Mouse (Mus musculus) heart, adult 8-10 months (tissue): ENCODE data around the gene Trpc4ap. TPM values are rescaled to one million over a fixed set of nuclear protein-coding genes. Genes with fewer than 3 reads are reported as not detected.

Source experiments
- DNase-seq: peaks from one replicate; pipeline ENCODE4 v3.0.0; 2022; ENCODE audit warnings: low spot score
- total RNA-seq, 4 experiments: library from RNA; stranded (reverse); gene quantifications; 2 replicates each; pipeline ENCODE4 v1.2.4; 2022

The Trpc4ap gene
- total RNA-seq, 4 experiments from 2014 or later, result 85.4 to 95.8 (median 88.4) TPM

DNA sequence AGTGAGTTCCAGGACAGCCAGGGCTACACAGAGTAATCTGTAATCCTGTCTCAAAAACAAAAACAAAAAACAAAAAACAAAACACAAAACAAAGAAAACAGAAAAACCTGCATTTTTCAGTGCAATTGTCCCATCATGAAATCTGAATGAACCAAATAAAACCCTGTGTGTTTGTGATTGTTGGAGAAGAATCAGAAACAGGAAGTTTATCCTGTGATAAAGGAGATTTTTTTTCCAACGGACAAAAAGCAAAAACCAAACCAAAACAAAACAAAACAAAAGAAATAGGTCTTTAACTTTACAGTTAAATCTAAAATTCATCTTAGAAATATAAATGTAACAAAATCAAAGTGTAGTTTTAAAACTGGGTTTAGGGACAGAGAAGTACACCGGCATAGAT, 2.4 kb upstream of the Trpc4ap start:
- DNase-seq, result no peak

DNA sequence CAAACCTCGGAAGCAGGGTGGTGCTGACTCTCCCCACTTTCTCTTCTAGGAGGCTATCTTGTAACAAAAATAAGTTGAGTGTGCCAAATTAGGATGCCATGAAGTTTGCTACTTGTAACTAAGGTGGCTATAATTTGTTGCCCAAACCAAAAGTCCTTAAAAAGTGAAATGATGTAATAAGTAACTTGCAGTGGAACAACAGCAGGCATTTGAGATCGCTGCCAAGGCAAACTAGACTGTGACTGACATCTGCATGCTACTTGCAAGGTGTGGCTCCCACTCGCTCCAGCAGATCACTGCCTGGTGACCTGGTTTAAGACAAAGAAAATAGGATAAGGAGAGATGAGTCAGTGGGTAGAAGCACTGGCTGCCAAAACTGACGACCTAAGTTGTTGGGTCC, 952 bp upstream of the Trpc4ap start:
- no peak for DNase-seq

DNA sequence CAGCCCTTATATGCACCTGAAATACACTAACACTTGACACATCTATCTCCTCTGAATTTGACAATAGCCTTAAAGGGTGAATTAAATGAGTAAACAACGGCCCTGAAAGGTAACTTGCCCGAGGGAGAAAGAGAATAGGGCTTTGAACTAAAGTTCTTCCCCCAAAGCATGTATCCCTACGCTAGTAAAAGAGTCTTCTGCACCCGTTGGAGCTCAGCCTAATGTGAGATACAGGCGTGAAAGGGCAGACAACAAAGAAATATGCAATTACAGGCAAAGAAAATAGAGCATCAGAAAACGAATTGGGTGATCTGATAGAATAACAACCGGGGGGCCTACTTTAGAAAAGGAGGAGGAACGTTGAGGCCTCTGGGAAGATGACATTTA, 855 bp downstream of the Trpc4ap start:
- no peak for DNase-seq

DNA sequence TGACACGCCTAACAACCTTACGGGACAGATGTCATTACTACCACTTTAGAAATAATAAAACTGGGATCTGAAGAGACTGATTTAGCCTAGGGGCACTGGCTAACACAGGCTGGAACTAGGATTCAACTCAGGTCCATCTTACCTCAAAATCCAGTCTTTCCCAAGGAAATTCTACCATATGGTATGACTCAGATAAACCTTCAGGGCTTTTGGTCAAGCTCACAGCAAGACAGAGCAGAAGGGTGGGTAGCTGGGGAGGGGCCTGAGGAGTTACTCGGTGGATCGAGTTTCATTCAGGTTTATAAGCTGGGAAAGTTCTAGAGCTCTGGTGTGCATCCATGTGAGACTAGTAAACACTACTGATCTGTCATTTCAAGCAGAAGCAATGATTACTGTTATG, 3.0 kb downstream of the Trpc4ap start:
- no peak for DNase-seq

DNA sequence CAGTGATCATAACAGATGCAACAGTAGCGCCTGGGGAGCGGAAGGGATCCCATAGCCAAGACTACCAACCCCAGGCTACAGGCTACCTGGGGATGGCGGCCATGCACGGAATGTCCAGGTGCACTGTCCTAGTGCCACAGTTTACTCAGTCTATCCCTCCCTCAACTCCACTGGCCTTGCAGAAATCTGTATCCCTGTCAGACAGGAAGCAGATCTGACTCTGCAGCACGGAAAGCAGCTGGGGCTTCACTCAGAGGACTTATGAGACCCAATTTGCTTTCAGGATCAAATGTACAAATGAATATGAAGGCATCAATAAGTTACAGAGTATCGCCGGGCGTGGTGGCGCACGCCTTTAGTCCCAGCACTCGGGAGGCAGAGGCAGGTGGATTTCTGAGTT, 4.4 kb downstream of the Trpc4ap start:
- DNase-seq, result no peak

DNA sequence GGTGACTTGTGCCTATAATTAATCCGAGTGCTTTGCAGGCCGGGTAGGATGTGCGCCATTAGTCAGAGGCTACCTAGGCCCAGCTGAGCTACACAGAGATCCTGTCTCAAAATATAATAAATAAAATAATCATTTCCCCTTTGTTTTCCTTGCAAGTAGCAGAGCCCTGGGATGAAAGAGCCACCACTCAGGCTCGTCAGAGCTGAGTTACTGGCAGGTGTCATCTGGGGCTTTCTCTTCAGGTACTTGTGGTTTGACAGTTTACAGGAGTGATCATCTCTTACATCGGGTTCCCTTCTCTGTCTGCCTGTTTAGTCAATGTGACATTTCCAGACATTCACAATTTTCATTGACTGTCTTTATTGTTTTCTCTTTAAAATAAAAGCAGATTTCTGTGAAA, 5.6 kb downstream of the Trpc4ap start:
- no peak for DNase-seq

DNA sequence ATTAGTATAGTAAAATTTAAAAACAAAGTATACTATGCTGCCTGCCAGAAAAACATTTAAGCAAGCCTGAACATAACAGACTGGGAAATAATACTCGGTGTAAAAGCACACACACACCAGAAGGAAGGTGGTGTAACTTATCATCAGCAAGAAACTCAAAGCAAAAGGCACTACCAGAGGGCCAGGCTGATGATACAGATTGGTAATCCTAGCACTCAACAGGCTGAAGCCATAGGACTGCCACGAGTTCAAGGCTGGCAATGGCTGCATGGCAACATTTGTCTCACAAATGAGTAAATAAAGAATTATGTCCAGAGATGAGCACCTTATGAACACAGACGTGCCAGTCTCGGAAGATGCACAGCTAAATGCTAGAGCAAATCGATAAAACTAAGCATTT, 8.4 kb downstream of the Trpc4ap start:
- no peak for DNase-seq

DNA sequence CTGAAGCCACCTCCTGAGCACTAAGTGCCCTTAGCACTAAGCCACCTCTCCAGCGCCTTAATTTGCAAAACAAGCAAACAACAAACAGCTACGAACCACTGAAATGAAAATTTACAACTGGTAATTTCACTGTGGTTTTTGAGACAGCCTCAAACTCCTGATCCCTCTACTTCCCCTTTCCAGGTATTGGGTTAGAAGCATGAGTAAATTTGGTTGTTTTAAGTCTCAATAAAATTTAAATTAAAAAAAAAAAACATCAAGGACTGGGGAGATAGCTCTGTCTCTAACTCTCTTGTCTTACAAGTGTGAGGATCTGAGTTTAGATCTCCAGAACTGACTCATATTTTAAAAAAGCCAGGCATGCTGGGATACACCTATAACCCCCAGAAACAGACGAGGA, 9.0 kb downstream of the Trpc4ap start:
- no peak for DNase-seq

DNA sequence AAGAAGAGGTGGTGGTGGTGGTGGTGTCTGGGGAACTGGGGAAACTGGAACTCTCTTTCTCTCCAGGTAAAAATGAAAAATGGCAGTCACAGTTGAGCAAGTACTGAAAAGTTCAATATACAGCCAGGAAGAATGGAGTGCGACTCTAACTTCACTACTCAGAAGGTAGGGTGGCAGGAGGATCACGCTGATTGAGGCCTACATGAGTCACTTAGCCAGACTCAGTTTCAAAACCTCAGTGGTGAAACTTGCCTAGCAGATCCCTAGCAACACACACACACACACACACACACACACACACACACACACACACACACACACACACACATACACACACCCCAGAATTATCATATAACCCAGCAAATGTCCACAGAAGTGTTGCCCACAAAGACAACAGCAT, 10.3 kb downstream of the Trpc4ap start:
- DNase-seq, result no peak

DNA sequence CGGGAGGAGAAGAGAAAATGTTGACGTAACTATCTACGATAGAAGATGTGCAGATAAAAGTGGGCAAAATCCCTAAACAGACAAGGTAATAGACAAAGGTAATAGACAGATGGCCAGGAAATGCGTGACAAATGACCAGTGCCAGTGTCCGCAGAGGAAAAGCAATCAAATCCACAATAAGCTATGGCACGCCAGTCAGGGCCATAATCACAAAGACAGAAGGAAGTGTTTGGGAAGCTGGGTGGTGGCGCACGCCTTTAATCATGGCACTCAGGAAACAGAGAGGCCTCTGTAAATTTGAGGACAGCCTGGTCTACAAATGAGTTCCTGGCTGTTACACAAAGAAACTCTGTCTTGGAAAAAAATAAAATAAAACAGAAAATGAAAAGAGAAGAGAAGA, 11.0 kb downstream of the Trpc4ap start:
- no peak for DNase-seq

DNA sequence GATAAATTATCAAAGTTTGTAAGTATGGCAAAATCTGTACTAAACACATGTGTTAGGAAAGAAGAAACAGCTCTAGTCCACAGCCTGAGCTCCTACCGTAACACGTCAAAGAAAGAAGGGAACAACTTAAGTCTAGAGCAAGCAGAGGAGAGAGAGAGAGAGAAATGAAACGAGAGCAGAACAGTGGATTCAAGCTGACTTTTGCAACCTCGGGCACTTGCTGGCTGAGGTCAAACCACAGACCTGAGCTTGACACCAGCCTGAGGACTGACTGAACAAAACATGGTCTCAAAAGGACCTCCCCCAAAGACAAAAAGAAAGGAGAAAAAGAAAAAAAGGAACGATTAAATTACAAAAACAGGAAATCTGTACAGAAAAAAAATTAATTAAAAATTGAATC, 11.6 kb downstream of the Trpc4ap start:
- DNase-seq, result no peak

DNA sequence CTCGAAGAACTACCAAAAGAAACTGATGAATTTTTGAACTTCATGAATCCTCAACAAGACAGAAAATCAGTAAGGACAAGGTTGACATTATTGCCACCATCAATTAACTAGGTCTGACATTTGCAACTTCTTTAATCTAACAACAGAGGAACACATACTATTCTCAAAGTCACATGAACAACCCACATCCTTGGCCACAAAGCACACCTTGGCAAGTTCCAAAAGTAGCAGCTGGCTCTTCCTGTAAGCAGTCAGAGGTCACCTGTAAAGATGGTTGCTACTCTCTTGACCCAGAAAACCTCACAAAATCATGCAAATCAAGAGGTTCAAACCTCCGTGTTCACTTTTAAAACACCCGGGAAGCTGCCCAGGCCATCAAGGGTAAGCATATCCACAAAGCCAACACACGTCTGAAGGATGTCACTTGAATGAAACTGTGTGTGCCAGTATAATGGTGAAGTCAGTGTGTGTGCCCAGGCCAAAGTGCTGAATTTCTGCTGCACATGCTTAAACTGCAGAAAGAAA, 12.5 kb downstream of the Trpc4ap start:
- DNase-seq, result no peak

DNA sequence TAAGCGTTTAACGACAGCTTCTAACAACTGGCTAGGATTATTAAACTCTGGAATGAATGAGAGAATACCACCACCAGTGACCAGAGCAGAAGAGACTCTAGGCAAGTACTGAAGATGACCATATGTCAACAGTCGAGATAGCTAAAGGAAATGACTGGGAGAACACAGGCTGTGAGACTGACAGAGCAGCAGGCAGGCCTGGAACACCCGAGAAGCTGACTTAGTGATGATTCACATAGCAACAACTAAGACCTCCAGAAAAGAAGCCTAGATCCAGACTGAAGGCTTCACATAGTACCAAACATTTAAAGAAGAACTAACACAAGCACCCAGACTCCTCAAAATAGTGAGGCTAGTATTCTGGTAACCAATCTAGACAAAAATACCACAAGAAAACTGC, 17.1 kb downstream of the Trpc4ap start:
- DNase-seq, result no peak

DNA sequence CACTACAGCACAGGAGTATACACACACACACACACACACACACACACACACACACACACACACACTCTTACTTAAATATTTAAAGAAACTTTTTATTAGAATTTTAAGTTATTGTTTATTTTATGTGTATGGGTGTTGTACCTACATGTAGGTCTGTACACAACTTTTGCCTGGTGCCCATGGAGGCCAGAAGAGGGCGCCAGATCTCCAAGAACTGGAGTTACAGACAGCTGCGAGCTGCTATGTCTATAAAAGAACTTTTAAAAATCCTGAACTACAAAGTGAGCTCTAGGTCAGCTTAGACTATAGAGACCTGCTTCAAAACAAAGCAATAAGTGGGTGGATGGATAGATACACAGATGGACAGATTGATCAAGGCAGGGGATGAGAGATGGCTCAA, 18.6 kb downstream of the Trpc4ap start:
- DNase-seq, result peak; percentile 60

DNA sequence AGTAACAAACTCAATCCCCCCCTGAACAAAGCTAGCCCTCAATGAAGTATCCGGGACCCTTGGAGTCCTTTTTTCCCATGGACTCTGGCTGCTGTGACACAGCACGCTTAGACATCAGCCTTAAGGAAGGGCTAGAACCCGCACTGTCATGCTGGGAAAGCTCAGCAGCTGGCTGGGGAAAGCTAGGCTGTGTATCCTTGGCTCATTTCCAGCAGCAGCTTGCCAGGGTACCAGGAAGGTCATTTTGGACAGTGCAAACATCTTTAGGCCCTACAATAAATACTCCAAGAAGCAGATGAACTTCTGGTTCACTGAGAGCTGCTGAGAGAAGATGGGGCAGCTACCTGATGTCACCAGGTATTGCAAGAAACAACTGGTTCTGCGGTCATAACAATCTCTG, 20.9 kb downstream of the Trpc4ap start:
- DNase-seq, result no peak

DNA sequence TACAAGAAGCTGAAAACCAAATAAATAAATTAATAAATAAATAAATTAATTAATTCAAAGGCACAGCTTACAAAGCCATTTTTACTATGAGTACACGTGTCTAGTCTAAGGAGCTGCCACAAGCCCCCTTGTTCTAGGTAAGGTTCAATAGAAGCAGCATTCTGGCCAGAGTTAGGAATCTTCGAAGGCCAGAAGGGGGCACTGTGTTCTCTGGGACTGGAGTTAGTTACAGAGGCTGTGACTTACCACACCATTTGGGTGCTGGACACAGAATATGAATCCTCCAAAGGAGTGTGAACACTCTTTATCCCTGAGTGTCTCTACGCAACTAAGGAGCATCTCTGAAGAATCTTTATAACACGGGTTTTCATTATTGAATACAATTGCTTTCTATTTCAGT, 23.7 kb downstream of the Trpc4ap start:
- DNase-seq, result no peak

DNA sequence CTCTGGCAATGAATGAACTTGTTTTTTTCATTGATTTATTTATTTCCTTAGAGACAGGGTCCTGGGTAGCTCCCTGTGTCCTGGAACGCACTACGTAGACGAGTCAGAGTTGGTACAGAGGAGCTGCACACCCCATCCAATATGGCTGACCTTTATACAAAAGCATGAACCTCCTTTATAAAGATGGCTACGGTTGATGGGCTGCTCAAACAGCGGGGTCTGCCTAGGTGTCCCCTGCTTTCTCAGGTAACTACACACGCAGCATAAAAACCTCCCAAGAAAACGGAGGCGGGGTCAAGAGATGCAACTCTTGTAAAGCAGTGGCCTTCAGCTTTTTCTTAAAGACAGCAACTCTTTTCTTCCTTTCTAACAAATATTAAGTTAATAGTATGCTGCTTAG, 24.3 kb downstream of the Trpc4ap start:
- DNase-seq, result no peak

DNA sequence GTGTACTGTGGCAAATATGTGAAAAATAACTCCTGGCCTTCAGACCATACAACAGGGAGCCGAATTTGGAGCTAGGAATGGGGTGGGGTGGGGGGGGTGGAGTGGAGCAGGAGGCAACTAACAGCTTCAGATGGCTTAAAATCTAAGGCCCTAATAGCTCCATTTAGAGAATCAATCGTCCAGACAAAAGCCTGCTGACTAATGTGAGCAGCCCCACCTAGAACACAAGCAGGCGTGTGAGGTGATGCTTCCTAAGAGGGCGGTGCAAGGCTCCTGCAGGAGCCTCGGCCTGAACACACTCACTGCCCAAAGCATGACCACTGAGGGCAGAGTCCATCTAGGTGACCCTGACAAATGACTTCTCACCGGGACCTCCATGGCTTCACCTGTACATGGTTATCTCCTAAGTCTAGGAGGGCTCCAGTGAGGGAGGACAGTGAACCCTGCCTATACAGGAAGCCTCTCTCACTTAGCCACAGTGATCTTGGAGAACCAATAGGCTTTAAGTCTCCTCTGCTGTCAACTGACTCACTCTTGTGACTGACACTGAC, 28.2 kb downstream of the Trpc4ap start:
- DNase-seq, result no peak

DNA sequence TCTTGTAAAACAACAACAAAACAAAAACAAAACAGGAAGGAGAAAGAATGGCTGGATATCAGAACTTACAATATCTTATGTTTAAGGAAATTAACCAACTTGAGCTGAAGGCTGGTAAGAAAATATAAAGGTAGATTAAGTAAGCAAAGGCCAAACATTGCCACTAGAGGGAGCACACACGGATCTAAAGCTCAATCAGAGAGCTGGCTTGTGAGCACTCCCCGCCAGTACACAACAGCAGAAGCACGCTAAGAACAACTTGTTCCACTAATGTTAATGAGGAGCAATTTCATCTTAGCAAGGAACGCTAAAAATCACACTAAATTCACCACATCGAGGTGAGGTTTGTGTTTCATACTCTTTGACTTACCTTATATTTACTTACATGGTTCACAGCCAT, 29.1 kb downstream of the Trpc4ap start:
- peak; percentile 33 for DNase-seq

DNA sequence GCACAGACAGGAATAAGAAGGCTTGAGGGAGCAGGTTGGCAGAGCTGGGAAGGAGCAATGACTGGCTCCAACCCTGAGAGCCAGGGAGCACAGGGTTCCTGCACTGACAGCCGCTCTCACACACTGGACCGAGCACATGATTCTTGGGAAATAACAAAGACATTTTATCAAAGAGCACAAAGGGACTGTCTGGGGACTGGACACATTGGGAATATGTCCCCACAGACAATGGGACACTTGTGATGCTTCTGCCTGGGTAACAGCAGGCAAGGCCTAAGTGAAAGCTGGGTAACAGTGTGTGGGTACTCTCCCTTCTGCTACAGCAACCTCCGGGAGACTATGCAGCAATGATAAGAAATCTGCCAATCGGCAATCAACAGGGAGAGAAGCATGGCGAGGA, 29.8 kb downstream of the Trpc4ap start:
- no peak for DNase-seq

DNA sequence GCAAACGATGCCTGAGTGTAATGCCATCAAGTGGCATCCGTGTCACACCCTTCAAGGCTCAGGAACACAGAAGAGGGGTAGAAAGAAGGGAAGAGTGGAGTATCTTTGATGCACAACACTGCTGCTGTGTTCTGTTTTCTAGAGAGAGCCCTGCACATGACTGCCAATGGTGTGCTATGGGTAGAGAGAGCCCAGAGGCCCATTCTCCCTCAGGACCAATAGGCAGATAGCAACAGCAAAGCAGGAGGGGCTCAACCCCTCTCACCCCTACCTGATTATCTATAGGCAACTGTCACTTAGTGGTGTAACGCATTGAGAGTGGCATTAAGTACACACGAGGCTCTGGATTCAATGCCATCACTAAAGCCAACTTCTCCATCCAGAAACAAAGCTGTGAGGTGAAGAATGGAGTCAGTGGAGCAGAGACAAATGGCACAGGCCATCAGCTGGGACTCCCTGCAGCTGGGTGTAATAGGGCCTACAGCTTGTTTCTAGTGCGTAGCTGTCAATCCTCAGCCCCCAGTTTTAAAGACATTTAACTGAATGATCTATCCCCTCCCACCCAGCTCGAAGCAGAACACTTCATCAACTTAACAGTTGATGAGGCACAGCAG, 36.3 kb downstream of the Trpc4ap start:
- DNase-seq, result no peak

DNA sequence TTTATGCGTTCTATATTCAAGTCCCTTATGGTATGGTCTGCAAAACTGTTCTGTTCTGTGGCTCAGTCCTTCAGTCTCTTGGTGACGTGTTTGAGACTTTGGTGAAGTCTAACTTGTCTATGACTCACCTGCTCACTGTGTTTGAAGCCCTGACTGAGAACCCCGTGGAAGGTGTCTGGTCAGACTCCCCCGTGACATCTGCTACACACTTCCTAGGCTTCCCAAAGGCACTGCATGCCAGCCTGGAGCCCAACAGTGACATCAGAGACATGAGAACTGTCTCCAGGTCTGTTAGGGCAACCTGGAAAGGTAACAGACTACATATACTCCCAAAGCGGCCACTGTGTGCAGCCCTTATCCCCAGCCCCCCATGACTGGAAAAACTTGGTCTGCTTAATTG, 39.6 kb downstream of the Trpc4ap start:
- DNase-seq, result no peak

DNA sequence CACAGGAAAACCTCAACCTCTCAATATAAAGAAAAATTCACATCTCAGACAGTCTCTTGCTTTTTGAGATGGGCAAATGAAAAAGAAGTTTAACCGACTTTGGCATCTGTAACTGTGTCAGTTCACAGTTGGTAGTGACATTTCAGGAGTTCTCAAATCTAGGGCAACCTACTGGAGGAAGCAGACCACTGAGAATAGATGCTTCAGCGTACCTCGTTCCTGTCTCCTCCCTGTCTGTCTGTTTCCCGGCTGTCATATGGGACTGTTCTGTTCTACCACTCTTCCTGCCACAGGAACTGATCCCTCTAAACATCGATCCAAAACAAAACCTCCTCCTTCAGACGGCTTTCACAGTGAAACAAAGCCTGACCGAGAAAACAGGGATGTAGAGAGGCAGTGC, 46.4 kb downstream of the Trpc4ap start:
- no peak for DNase-seq
